Mouse (Mus musculus): Measurements from ENCODE around the gene Sms. TPM values are rescaled to one million over a fixed set of nuclear protein-coding genes. Genes with fewer than 3 reads are reported as not detected.

The Sms gene
- total RNA-seq, 2 experiments from 2014 or later = 69.9 to 72.2 TPM

DNA sequence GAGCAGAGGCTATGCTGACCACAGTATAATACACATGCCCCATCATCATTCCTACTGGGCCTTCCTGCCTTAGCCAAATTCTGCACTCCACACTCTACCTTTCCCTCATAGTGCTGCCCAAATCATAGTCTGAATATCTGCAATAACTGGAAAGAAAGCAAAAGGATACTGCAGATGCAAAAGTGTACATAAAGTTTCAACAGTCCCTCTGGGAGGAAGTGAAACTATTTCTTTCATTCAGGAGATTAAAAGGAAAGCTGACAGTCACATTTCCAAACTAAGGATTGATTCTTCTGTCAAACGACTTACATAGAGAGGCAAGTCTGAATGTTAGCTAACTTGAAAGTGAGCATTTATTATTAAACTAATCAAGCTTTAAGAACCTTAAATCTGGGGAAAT lies 26.1 kb downstream of the Sms start:
- DNase-seq (ENCODE audit: low spot score in 2 of 2) = no peak
- intact Hi-C loops (cut with DNase I) = loop anchor here (10.0 kb wide), 1 partner anchor 179 kb away; no protein-coding TSS in a partner anchor

DNA sequence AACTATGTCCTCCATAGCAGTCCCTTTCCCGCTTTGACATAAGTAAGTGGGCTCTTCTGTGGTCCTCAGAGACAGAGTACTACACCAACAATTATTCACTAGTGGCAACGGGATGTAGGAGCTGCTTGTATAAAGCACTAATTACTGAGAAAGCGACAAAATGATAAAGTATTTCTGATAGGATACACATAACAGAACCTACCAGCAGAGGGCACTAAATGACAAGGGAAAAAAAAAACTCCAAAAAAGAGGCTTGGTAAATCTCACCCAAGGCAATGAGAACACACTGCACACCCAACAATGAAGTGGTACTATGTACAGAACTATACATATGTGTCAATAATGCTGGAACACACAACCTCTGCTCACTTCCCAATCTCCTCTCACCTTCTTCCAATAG lies 29.4 kb downstream of the Sms start:
- intact Hi-C loops (cut with DNase I) = loop anchor here (10.0 kb wide), 1 partner anchor 182 kb away; no protein-coding TSS in a partner anchor
- DNase-seq (ENCODE audit: low spot score in 2 of 2) = peak in 1 of 2 experiments; percentile 18

DNA sequence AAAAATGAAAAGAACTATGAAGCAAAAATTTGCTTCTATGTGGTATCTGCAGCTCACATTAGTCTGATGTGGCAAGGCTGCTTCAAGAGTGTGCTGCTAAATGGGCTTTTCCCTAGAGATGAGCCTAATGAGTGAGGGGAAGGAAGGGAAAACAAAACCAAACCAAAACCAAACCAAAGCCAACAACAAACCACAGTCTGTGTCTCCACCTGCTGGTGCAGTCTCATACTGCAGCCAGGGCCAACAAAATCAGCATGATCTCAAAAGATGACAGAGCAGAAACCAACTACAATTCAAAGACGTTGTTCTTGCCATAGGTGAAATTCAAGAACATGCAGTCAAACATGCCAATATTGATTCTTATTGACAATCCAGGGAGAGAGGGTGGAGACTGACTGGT lies 37.7 kb downstream of the Sms start:
- intact Hi-C loops (cut with DNase I) = loop anchor here (5.0 kb wide), 1 partner anchor 1812 kb away; no protein-coding TSS in a partner anchor
- DNase-seq (ENCODE audit: low spot score in 2 of 2) = peak; percentile 58 to 67

GRCm38 (mm10) chrX:157449000-157449399 lies 43.1 kb downstream of the Sms start:
- intact Hi-C loops (cut with DNase I) = no loop called here
- no peak for DNase-seq (ENCODE audit: low spot score in 2 of 2)

DNA sequence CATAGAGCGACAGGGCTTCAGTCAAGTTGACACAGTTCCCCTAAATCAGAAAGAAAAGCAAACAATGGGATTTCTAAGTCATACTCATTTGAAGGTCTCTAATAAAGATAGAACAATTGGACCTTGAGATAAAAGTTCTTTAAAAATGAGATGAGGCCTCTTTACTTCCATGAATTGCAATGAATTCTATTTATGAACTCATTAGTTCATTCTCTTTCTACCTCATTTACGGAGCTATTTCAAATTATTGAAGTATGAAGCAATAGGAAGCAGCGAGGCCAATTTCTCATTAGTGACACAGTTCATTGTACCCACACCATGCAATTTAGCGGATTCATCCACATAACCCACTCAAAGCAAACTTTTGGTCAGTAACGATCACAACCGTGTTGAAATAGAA lies 44.7 kb downstream of the Sms start:
- intact Hi-C loops (cut with DNase I) = no loop called here
- no peak for DNase-seq (ENCODE audit: low spot score in 2 of 2)

DNA sequence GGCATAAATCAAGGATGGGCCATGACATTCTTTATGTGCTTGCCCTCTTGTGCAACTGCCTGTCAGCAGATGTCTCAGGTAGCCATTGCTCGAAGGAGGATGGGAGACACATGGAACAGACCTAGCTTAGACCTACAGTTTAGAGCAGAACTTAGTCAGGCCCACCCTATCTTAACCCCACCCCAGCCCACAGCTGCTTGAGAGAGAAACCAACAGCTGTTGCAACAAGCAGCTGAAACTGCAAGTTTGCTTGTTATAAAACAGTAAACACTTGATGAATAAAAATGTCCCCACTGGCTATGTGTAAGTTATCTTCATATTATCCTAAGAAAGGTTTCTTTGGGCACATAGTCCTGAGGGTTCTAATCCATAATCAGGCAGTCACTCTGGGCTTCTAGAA lies 57.3 kb downstream of the Sms start:
- no peak for DNase-seq (ENCODE audit: low spot score in 2 of 2)
- intact Hi-C loops (cut with DNase I) = no loop called here

GRCm38 (mm10) chrX:157419451-157419850 lies 72.6 kb downstream of the Sms start:
- intact Hi-C loops (cut with DNase I) = no loop called here
- DNase-seq (ENCODE audit: low spot score in 2 of 2) = no peak

- intact Hi-C loops (cut with DNase I) = no loop called here
- no peak for DNase-seq (ENCODE audit: low spot score in 2 of 2)
These were observed 76.9 kb downstream of the Sms start, which contains the start of gene Phex for GRCm38 (mm10) chrX:157415212-157415611. Gene Phex (minus strand): TSS chrX:157415312.

DNA sequence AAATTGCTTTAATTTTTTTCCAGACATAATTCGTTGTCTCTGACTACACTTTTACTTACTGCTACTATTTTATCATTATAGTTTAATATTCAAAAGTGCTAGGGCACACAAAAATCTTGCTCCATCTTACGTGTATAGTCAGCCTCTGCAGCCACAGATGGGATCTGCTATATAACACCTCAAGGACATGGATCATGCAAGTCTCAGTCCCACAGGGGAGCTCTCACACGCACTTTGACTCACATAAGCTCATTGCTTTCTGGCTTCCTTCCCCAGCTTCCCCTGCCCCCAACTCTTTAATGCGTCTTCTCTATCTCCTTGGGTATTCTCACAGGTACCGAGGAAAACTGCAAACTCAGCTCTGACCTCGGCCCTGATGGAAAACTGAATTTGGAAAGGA lies 87.2 kb downstream of the Sms start:
- DNase-seq (ENCODE audit: low spot score in 2 of 2) = no peak
- intact Hi-C loops (cut with DNase I) = no loop called here

Other genes starting within 250 kb of the Sms start
- under 1 TPM; 0.35 to 0.36 TPM for gene Phex, start 77.0 kb downstream of the Sms start, total RNA-seq (2021)
- under 1 TPM in 1 of 2 experiments, not detected in 1; 0.38 TPM for gene Yy2, start 76.7 kb upstream of the Sms start, total RNA-seq (2021)
- 10 to 100 TPM; 28.1 to 30.1 TPM for gene Mbtps2, start 106.4 kb upstream of the Sms start, total RNA-seq (2021)
- gene Smpx, start 206.6 kb upstream of the Sms start, total RNA-seq (2021) = not detected

Data from left cerebral cortex, postnatal 14 days (tissue).